Mouse (Mus musculus): Measurements from ENCODE around the gene Agbl4. TPM values are rescaled to one million over a fixed set of nuclear protein-coding genes. Genes with fewer than 3 reads are reported as not detected.

Gene Agbl4
- polyA plus RNA-seq, 1 experiment: not detected

- Histone ChIP-seq H3K36me3 (ENCODE audit: control insufficient read depth, insufficient read depth) (no peaks in the 10 kb centered on the region), H3K27me3 (ENCODE audit: control insufficient read depth, insufficient read depth, insufficient read length) (no peaks in the 10 kb centered on the region), H3K79me2 (ENCODE audit: control insufficient read depth, insufficient read depth) (no peaks in the 10 kb centered on the region), H3K4me3 (no peak overlapping the region), H3K4me2 (ENCODE audit: low read depth) (no peak overlapping the region), H3ac (ENCODE audit: control insufficient read depth, insufficient read length) (no peak overlapping the region)
- TF ChIP-seq REST (IDR thresholded peaks at IDR 0.05; ENCODE audit: insufficient read depth, insufficient read length): no peak
- no peak for TF ChIP-seq MYOD1 (IDR thresholded peaks at IDR 0.05; ENCODE audit: control insufficient read depth in 1 of 3, insufficient read length in 2 of 3, low read depth in 2 of 3)
Observed at GRCm38 (mm10) chr4:111502965-111503727, 1105.7 kb downstream of the Agbl4 start.

- H3K79me2 ChIP-seq (ENCODE audit: control insufficient read depth, insufficient read depth): no peaks in the 10 kb centered on the region
- no peaks in the 10 kb centered on the region for H3K36me3 ChIP-seq (ENCODE audit: control insufficient read depth, insufficient read depth)
- no peak for TF ChIP-seq MYOD1 (IDR thresholded peaks at IDR 0.05; ENCODE audit: control insufficient read depth in 1 of 3, insufficient read length in 2 of 3, low read depth in 2 of 3)
- no peak for TF ChIP-seq REST (IDR thresholded peaks at IDR 0.05; ENCODE audit: insufficient read depth, insufficient read length)
- TF ChIP-seq E2F4 (IDR thresholded peaks at IDR 0.05; ENCODE audit: insufficient read depth): no peak
- no peak for TF ChIP-seq TCF3 (IDR thresholded peaks at IDR 0.05; ENCODE audit: insufficient read length, low read depth)
- no peak for TF ChIP-seq USF1 (IDR thresholded peaks at IDR 0.05; ENCODE audit: low read depth)
- TF ChIP-seq CEBPB (IDR thresholded peaks at IDR 0.05; ENCODE audit: insufficient read depth, poor library complexity, severe bottlenecking): no peak
- no peak for TF ChIP-seq SRF (IDR thresholded peaks at IDR 0.05; ENCODE audit: control insufficient read depth, insufficient read length, low read depth)
- no peak for TF ChIP-seq TCF12 (IDR thresholded peaks at IDR 0.05; ENCODE audit: insufficient read depth, poor library complexity, severe bottlenecking)
- no peak for TF ChIP-seq MAX (IDR thresholded peaks at IDR 0.05; ENCODE audit: low read depth)
- TF ChIP-seq POLR2A (IDR thresholded peaks at IDR 0.05; ENCODE audit: insufficient read length, low read depth): no peak
- no peak for TF ChIP-seq MYOG (IDR thresholded peaks at IDR 0.05; ENCODE audit: control insufficient read depth in 1 of 3, insufficient read depth in 1 of 3, insufficient read length in 2 of 3, low read depth in 2 of 3)
- no peak for TF ChIP-seq POLR2AphosphoS2 (IDR thresholded peaks at IDR 0.05; ENCODE audit: insufficient read length, low read depth)
Observed at GRCm38 (mm10) chr4:111504952-111505351, 1107.5 kb downstream of the Agbl4 start.

GRCm38 (mm10) chr4:111510129-111510528 is 1112.7 kb downstream of the Agbl4 start:
- H3K4me3 ChIP-seq: no peak overlapping the region
- H3K4me2 ChIP-seq (ENCODE audit: low read depth): no peak overlapping the region
- H3K27me3 ChIP-seq (ENCODE audit: control insufficient read depth, insufficient read depth, insufficient read length): no peaks in the 10 kb centered on the region
- no peak for TF ChIP-seq POLR2AphosphoS2 (IDR thresholded peaks at IDR 0.05; ENCODE audit: insufficient read length, low read depth)
- TF ChIP-seq MYOD1 (IDR thresholded peaks at IDR 0.05; ENCODE audit: control insufficient read depth in 1 of 3, insufficient read length in 2 of 3, low read depth in 2 of 3): no peak
- TF ChIP-seq USF1 (IDR thresholded peaks at IDR 0.05; ENCODE audit: low read depth): no peak
- TF ChIP-seq SRF (IDR thresholded peaks at IDR 0.05; ENCODE audit: control insufficient read depth, insufficient read length, low read depth): no peak
- no peak for TF ChIP-seq POLR2A (IDR thresholded peaks at IDR 0.05; ENCODE audit: insufficient read length, low read depth)
- no peak for TF ChIP-seq TCF12 (IDR thresholded peaks at IDR 0.05; ENCODE audit: insufficient read depth, poor library complexity, severe bottlenecking)
- TF ChIP-seq REST (IDR thresholded peaks at IDR 0.05; ENCODE audit: insufficient read depth, insufficient read length): no peak
- TF ChIP-seq MYOG (IDR thresholded peaks at IDR 0.05; ENCODE audit: control insufficient read depth in 1 of 3, insufficient read depth in 1 of 3, insufficient read length in 2 of 3, low read depth in 2 of 3): no peak
- TF ChIP-seq MAX (IDR thresholded peaks at IDR 0.05; ENCODE audit: low read depth): no peak
- no peak for TF ChIP-seq E2F4 (IDR thresholded peaks at IDR 0.05; ENCODE audit: insufficient read depth)
- no peak for TF ChIP-seq TCF3 (IDR thresholded peaks at IDR 0.05; ENCODE audit: insufficient read length, low read depth)
- no peak for TF ChIP-seq CEBPB (IDR thresholded peaks at IDR 0.05; ENCODE audit: insufficient read depth, poor library complexity, severe bottlenecking)
- H3ac ChIP-seq (ENCODE audit: control insufficient read depth, insufficient read length): no peak overlapping the region
- H3K36me3 ChIP-seq (ENCODE audit: control insufficient read depth, insufficient read depth): no peaks in the 10 kb centered on the region
- H3K79me2 ChIP-seq (ENCODE audit: control insufficient read depth, insufficient read depth): no peaks in the 10 kb centered on the region

More at GRCm38 (mm10) chr4:111504952-111505351, 1107.5 kb downstream of the Agbl4 start:
- Histone ChIP-seq H3K4me2 (ENCODE audit: low read depth) (no peak overlapping the region), H3ac (ENCODE audit: control insufficient read depth, insufficient read length) (no peak overlapping the region), H3K27me3 (ENCODE audit: control insufficient read depth, insufficient read depth, insufficient read length) (no peaks in the 10 kb centered on the region), H3K4me3 (no peak overlapping the region)

GRCm38 (mm10) chr4:111513921-111514320 is 1116.5 kb downstream of the Agbl4 start:
- Histone ChIP-seq H3K36me3 (ENCODE audit: control insufficient read depth, insufficient read depth) (no peaks in the 10 kb centered on the region), H3K4me2 (ENCODE audit: low read depth) (no peak overlapping the region), H3ac (ENCODE audit: control insufficient read depth, insufficient read length) (no peak overlapping the region), H3K27me3 (ENCODE audit: control insufficient read depth, insufficient read depth, insufficient read length) (no peaks in the 10 kb centered on the region), H3K79me2 (ENCODE audit: control insufficient read depth, insufficient read depth) (no peaks in the 10 kb centered on the region), H3K4me3 (no peak overlapping the region)
- TF ChIP-seq MYOG (IDR thresholded peaks at IDR 0.05; ENCODE audit: control insufficient read depth in 1 of 3, insufficient read depth in 1 of 3, insufficient read length in 2 of 3, low read depth in 2 of 3) (peak in 1 of 3 experiments; percentile 43), MYOD1 (IDR thresholded peaks at IDR 0.05; ENCODE audit: control insufficient read depth in 1 of 3, insufficient read length in 2 of 3, low read depth in 2 of 3) (peak in 1 of 3 experiments; percentile 33), E2F4 (IDR thresholded peaks at IDR 0.05; ENCODE audit: insufficient read depth) (no peak)

GRCm38 (mm10) chr4:111516136-111516535 is 1118.7 kb downstream of the Agbl4 start:
- H3K4me2 ChIP-seq (ENCODE audit: low read depth): no peak overlapping the region
- no peak overlapping the region for H3K4me3 ChIP-seq
- no peak overlapping the region for H3ac ChIP-seq (ENCODE audit: control insufficient read depth, insufficient read length)
- no peaks in the 10 kb centered on the region for H3K27me3 ChIP-seq (ENCODE audit: control insufficient read depth, insufficient read depth, insufficient read length)
- no peaks in the 10 kb centered on the region for H3K36me3 ChIP-seq (ENCODE audit: control insufficient read depth, insufficient read depth)
- H3K79me2 ChIP-seq (ENCODE audit: control insufficient read depth, insufficient read depth): no peaks in the 10 kb centered on the region
- TF ChIP-seq POLR2A (IDR thresholded peaks at IDR 0.05; ENCODE audit: insufficient read length, low read depth): no peak
- no peak for TF ChIP-seq SRF (IDR thresholded peaks at IDR 0.05; ENCODE audit: control insufficient read depth, insufficient read length, low read depth)
- no peak for TF ChIP-seq USF1 (IDR thresholded peaks at IDR 0.05; ENCODE audit: low read depth)
- no peak for TF ChIP-seq E2F4 (IDR thresholded peaks at IDR 0.05; ENCODE audit: insufficient read depth)
- TF ChIP-seq MYOG (IDR thresholded peaks at IDR 0.05; ENCODE audit: control insufficient read depth in 1 of 3, insufficient read depth in 1 of 3, insufficient read length in 2 of 3, low read depth in 2 of 3): no peak
- no peak for TF ChIP-seq REST (IDR thresholded peaks at IDR 0.05; ENCODE audit: insufficient read depth, insufficient read length)
- TF ChIP-seq CEBPB (IDR thresholded peaks at IDR 0.05; ENCODE audit: insufficient read depth, poor library complexity, severe bottlenecking): no peak
